Mouse (Mus musculus) myocyte (in vitro differentiated cells): Measurements from ENCODE around the gene Sprr1b. TPM values are rescaled to one million over a fixed set of nuclear protein-coding genes. Genes with fewer than 3 reads are reported as not detected.

Experiments
- H3K27me3 ChIP-seq: one replicate; pipeline ENCODE4 v1.6.1; 2011; ENCODE audit not compliant: control insufficient read depth, insufficient read depth, insufficient read length
- H3K36me3 ChIP-seq: one replicate; pipeline ENCODE4 v1.6.1; 2011; ENCODE audit not compliant: control insufficient read depth, insufficient read depth
- H3K4me2 ChIP-seq: one replicate; pipeline ENCODE4 v1.6.1; 2011; ENCODE audit warnings: low read depth, control low read depth
- H3K4me3 ChIP-seq: one replicate; pipeline ENCODE4 v1.5.1; 2011; ENCODE audit warnings: mild to moderate bottlenecking, control low read depth, moderate library complexity
- H3K79me2 ChIP-seq: one replicate; pipeline ENCODE4 v1.6.1; 2011; ENCODE audit not compliant: control insufficient read depth, insufficient read depth
- H3ac ChIP-seq: one replicate; pipeline ENCODE4 v1.6.1; 2011; ENCODE audit not compliant: control insufficient read depth, insufficient read length
- CEBPB ChIP-seq: IDR thresholded peaks from 2 replicates; pipeline ENCODE4 v1.6.1; 2011; ENCODE audit warnings: mild to moderate bottlenecking, moderate library complexity; ENCODE audit not compliant: poor library complexity, insufficient read depth, severe bottlenecking
- E2F4 ChIP-seq: IDR thresholded peaks from one replicate; pipeline ENCODE4 v1.6.1; 2011; ENCODE audit warnings: mild to moderate bottlenecking, control low read depth, moderate library complexity; ENCODE audit not compliant: insufficient read depth
- MAX ChIP-seq: IDR thresholded peaks from one replicate; pipeline ENCODE4 v1.6.1; 2011; ENCODE audit warnings: low read depth, mild to moderate bottlenecking, control low read depth
- MYOD1 ChIP-seq, 3 experiments: IDR thresholded peaks; one replicate each; pipeline ENCODE4 v1.6.1; 2011; ENCODE audit warnings: control low read depth in 2 of 3, low read depth in 2 of 3, mild to moderate bottlenecking in 2 of 3, moderate library complexity in 1 of 3; ENCODE audit not compliant: insufficient read length in 2 of 3, control insufficient read depth in 1 of 3
- MYOG ChIP-seq, 3 experiments: IDR thresholded peaks; one replicate each; pipeline ENCODE4 v1.6.1; 2011; ENCODE audit warnings: control low read depth in 2 of 3, low read depth in 2 of 3, mild to moderate bottlenecking in 2 of 3; ENCODE audit not compliant: insufficient read length in 2 of 3, control insufficient read depth in 1 of 3, insufficient read depth in 1 of 3
- POLR2A ChIP-seq: IDR thresholded peaks from one replicate; pipeline ENCODE4 v1.6.1; 2011; ENCODE audit warnings: low read depth, mild to moderate bottlenecking, control low read depth, moderate library complexity; ENCODE audit not compliant: insufficient read length
- POLR2AphosphoS2 ChIP-seq: IDR thresholded peaks from one replicate; pipeline ENCODE4 v1.6.1; 2011; ENCODE audit warnings: low read depth, control low read depth; ENCODE audit not compliant: insufficient read length
- REST ChIP-seq: IDR thresholded peaks from one replicate; pipeline ENCODE4 v1.6.1; 2011; ENCODE audit warnings: mild to moderate bottlenecking, control low read depth, moderate library complexity; ENCODE audit not compliant: insufficient read depth, insufficient read length
- SRF ChIP-seq: IDR thresholded peaks from one replicate; pipeline ENCODE4 v1.6.1; 2011; ENCODE audit warnings: low read depth; ENCODE audit not compliant: control insufficient read depth, insufficient read length
- TCF12 ChIP-seq: IDR thresholded peaks from one replicate; pipeline ENCODE4 v1.6.1; 2011; ENCODE audit warnings: mild to moderate bottlenecking, control low read depth; ENCODE audit not compliant: poor library complexity, insufficient read depth, severe bottlenecking
- TCF3 ChIP-seq: IDR thresholded peaks from one replicate; pipeline ENCODE4 v1.6.1; 2011; ENCODE audit warnings: low read depth, control low read depth; ENCODE audit not compliant: insufficient read length
- USF1 ChIP-seq: IDR thresholded peaks from one replicate; pipeline ENCODE4 v1.6.1; 2011; ENCODE audit warnings: low read depth, mild to moderate bottlenecking, control low read depth, moderate library complexity
- polyA plus RNA-seq: library from polyadenylated mRNA; unstranded; fragments of >200 nt; fragmentation: generic; extraction: Trizol; gene quantifications from one replicate; pipeline ENCODE4 v1.2.1, GENCODE M21; 2012; ENCODE audit warnings: missing spikeins

The Sprr1b gene
- polyA plus RNA-seq, 1 experiment, result 0.05 TPM

DNA sequence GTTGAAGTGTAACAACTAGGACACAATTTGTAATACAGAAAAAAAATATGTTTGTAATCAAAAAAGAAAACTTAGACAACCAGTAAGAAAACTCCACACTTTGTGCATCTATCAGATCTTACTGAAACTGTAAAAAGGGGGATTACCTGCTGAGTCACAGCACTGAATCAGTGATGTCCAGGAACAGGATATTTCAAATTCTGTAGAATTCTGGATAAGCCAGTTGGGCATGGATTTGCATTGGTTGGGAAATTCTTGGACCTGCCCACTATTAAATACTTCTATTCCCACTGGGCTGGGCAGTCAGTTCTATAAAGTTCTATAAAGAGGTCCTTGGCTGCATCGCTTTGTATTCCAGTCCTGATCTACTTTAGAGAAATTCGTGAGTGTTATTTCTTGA, 20.8 kb downstream of the Sprr1b start, which contains the start of gene Sprr2j-ps:
Sprr2j-ps (plus strand) TSS at position 301 of the 400 bp plus-strand sequence.
- H3K4me3 ChIP-seq, result no peak within 1 kb of the TSS
- no peaks in the 10 kb centered on the region for H3K27me3 ChIP-seq
- H3K36me3 ChIP-seq, result no peaks in the 10 kb centered on the region
- H3K4me2 ChIP-seq, result no peak within 1 kb of the TSS
- no peaks in the 10 kb centered on the region for H3K79me2 ChIP-seq
- TF ChIP-seq REST (no peak), MAX (no peak), E2F4 (no peak), SRF (no peak), POLR2A (no peak), MYOD1 (IDR thresholded peaks at IDR 0.05; ENCODE audit: control insufficient read depth in 1 of 3, insufficient read length in 2 of 3, low read depth in 2 of 3) (no peak), MYOG (IDR thresholded peaks at IDR 0.05; ENCODE audit: control insufficient read depth in 1 of 3, insufficient read depth in 1 of 3, insufficient read length in 2 of 3, low read depth in 2 of 3) (no peak), TCF3 (no peak), CEBPB (no peak), USF1 (no peak), POLR2AphosphoS2 (no peak)
- no peak within 1 kb of the TSS for H3ac ChIP-seq

DNA sequence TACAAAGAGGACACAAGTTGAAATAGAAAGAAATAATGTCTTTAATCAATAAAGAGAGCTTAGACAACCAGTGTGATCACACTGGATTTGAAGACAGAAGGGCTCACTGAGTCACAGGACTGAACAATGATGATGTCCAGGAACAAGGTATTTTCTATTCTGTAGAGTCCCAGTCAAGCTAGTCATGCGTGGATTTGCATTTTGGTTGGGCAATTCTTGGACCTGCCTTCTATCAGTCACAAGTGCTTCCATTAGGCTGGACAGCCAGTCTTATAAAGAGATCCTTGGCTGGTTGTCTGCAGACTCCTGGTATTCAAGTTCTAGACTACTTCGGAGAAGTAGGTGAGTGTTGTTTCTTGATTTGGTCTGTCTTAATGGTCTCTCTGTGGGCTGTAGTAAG, 30.9 kb downstream of the Sprr1b start, which contains the start of gene Sprr2i:
Sprr2i (plus strand) TSS at position 301 of the 400 bp plus-strand sequence.
- TF ChIP-seq E2F4 (no peak), USF1 (no peak), POLR2AphosphoS2 (no peak), TCF12 (no peak)
- Histone ChIP-seq H3K27me3 (no peaks in the 10 kb centered on the region), H3K4me2 (no peak within 1 kb of the TSS), H3K36me3 (no peaks in the 10 kb centered on the region), H3K79me2 (no peaks in the 10 kb centered on the region), H3ac (no peak within 1 kb of the TSS), H3K4me3 (no peak within 1 kb of the TSS)

DNA sequence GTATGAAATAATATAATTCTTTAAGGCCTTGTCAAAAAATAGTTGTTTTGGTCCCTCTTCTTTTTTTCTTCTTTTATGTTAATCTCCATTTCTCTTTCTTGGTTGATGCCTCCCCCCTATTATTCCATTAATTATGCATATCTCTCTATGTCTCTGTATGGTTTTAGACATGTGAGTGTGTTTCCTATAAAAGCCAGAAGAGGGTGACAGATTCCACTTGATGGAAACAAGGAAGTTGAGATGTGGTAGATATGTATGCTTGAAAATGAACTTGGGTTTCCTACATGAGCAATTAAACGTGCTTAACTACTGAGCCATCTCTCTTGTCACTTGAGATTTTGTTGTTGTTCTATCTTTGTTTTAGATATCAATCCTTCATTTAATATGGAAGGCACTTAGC, 44.3 kb downstream of the Sprr1b start:
- Histone ChIP-seq H3K4me2 (no peak overlapping the region), H3K4me3 (no peak overlapping the region), H3K79me2 (no peaks in the 10 kb centered on the region), H3ac (no peak overlapping the region), H3K36me3 (no peaks in the 10 kb centered on the region), H3K27me3 (no peaks in the 10 kb centered on the region)
- TF ChIP-seq MYOD1 (IDR thresholded peaks at IDR 0.05; ENCODE audit: control insufficient read depth in 1 of 3, insufficient read length in 2 of 3, low read depth in 2 of 3), result no peak
- TF ChIP-seq SRF, result no peak
- TF ChIP-seq MYOG (IDR thresholded peaks at IDR 0.05; ENCODE audit: control insufficient read depth in 1 of 3, insufficient read depth in 1 of 3, insufficient read length in 2 of 3, low read depth in 2 of 3), result no peak
- TF ChIP-seq E2F4, result no peak
- TF ChIP-seq REST, result no peak
- TF ChIP-seq POLR2A, result no peak
- no peak for TF ChIP-seq TCF3
- no peak for TF ChIP-seq MAX
- TF ChIP-seq USF1, result no peak
- TF ChIP-seq CEBPB, result no peak
- no peak for TF ChIP-seq POLR2AphosphoS2
- TF ChIP-seq TCF12, result no peak

Other genes with a start within 250 kb of the Sprr1b start
- gene Sprr2a1, start 223.0 kb downstream of the Sprr1b start, polyA plus RNA-seq, result not detected
- gene Sprr2a2, start 222.9 kb downstream of the Sprr1b start, polyA plus RNA-seq, result 2.1 TPM
- gene Sprr2a3, start 153.4 kb downstream of the Sprr1b start, polyA plus RNA-seq, result 0.25 TPM
- gene Sprr2b, start 122.2 kb downstream of the Sprr1b start, polyA plus RNA-seq, result 0.06 TPM
- gene Sprr2d, start 99.6 kb downstream of the Sprr1b start, polyA plus RNA-seq, result not detected
- not detected for gene Sprr2e, start 86.6 kb downstream of the Sprr1b start, polyA plus RNA-seq
- gene Sprr2f, start 73.6 kb downstream of the Sprr1b start, polyA plus RNA-seq, result not detected
- gene Sprr2h, start 53.1 kb downstream of the Sprr1b start, polyA plus RNA-seq, result 0.06 TPM
- not detected for gene Sprr2i, start 30.8 kb downstream of the Sprr1b start, polyA plus RNA-seq
- gene Sprr2j-ps, start 20.7 kb downstream of the Sprr1b start, polyA plus RNA-seq, result not detected
- 13.6 TPM for gene Gm9774, start 9.4 kb downstream of the Sprr1b start, polyA plus RNA-seq
- gene Sprr2k, start 6.2 kb downstream of the Sprr1b start, polyA plus RNA-seq, result 2.8 TPM
- not detected for gene Sprr3, start 19.9 kb upstream of the Sprr1b start, polyA plus RNA-seq
- gene Sprr1a, start 47.1 kb upstream of the Sprr1b start, polyA plus RNA-seq, result 9.2 TPM
- not detected for gene Sprr4, start 61.7 kb upstream of the Sprr1b start, polyA plus RNA-seq
- not detected for gene 2310046K23Rik, start 95.7 kb upstream of the Sprr1b start, polyA plus RNA-seq
- not detected for gene Ivl, start 134.9 kb upstream of the Sprr1b start, polyA plus RNA-seq
- gene Smcp, start 150.2 kb upstream of the Sprr1b start, polyA plus RNA-seq, result not detected
- gene 2210017I01Rik, start 168.7 kb upstream of the Sprr1b start, polyA plus RNA-seq, result not detected
- not detected for gene Lce6a, start 182.9 kb upstream of the Sprr1b start, polyA plus RNA-seq
- gene Lce1a1, start 209.5 kb upstream of the Sprr1b start, polyA plus RNA-seq, result not detected
- gene Lce1b, start 218.1 kb upstream of the Sprr1b start, polyA plus RNA-seq, result not detected
- gene Lce1a2, start 231.5 kb upstream of the Sprr1b start, polyA plus RNA-seq, result not detected
- not detected for gene Lce1c, start 240.5 kb upstream of the Sprr1b start, polyA plus RNA-seq
- gene Lce1d, start 248.4 kb upstream of the Sprr1b start, polyA plus RNA-seq, result not detected